Mouse (Mus musculus): ENCODE measurements at regions not wholly inside any gene's neighbourhood (a gene's known extent, or its start where the extent isn't known, plus 50 kb on each side); places are given as distances from the start of the nearest gene placed in this dataset.

DNA sequence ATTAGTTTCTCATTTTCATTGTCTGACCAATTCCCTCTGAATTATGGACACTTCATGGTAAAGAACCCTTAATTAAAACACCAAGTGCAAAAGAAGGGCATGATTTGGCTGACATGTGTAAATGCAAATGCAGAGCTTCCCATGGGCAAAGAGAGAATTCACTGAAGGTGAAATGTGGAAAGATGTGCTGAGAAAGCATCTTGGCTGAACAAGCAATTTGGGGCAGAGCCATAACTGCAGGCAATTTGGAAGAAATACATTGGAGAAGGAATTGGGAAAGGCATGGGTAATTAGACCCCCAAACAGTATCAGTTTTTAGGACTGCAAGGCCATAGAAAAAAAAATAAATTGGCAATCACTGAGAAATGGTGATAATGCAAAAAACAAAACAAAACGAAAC, 153.3 kb upstream of the Arsj start:
- TF ChIP-seq CTCF (IDR thresholded peaks at IDR 0.05; ENCODE audit: control insufficient read depth, insufficient read depth, insufficient read length) = no peak
- TF ChIP-seq CEBPB (IDR thresholded peaks at IDR 0.05; ENCODE audit: low read depth) = no peak
- TF ChIP-seq MYOG (IDR thresholded peaks at IDR 0.05; ENCODE audit: control insufficient read depth, extremely low read depth, insufficient read length) = no peak
- no peak for TF ChIP-seq USF1 (IDR thresholded peaks at IDR 0.05; ENCODE audit: low read depth)
- TF ChIP-seq FOSL1 (IDR thresholded peaks at IDR 0.05; ENCODE audit: insufficient read depth, low read length, poor library complexity, severe bottlenecking) = no peak
- no peak for TF ChIP-seq MAX (IDR thresholded peaks at IDR 0.05)
- no peak for TF ChIP-seq MYOD1 (IDR thresholded peaks at IDR 0.05; ENCODE audit: control insufficient read depth, insufficient read length, low read depth)

Data from C2C12 (cell line).